Mouse (Mus musculus) lung, adult 2 months (tissue): ENCODE measurements around the gene Olfr1290. TPM values are rescaled to one million over a fixed set of nuclear protein-coding genes. Genes with fewer than 3 reads are reported as not detected.

ENCODE experiments used
- DNase-seq: peaks from one replicate; pipeline ENCODE4 v3.0.0; 2022
- H3K4me1 ChIP-seq: fragments of 200-500 bp; 2 replicates; pipeline ENCODE4 v1.6.1; 2011; ENCODE audit warnings: low read length; ENCODE audit not compliant: control insufficient read depth, insufficient read depth
- H3K4me3 ChIP-seq: fragments of 200-500 bp; replicated peaks from 2 replicates; pipeline ENCODE3; 2011; ENCODE audit warnings: low read depth, mild to moderate bottlenecking, control low read depth, low read length; ENCODE audit errors: extremely low read depth
- CTCF ChIP-seq: fragments of 200-500 bp; IDR thresholded peaks from 2 replicates; pipeline ENCODE4 v1.5.1; 2011; ENCODE audit warnings: mild to moderate bottlenecking, low read length, control low read depth; ENCODE audit not compliant: insufficient read depth
- POLR2A ChIP-seq: fragments of 200-500 bp; IDR thresholded peaks from 2 replicates; pipeline ENCODE4 v1.6.1; 2011; ENCODE audit warnings: low read depth, mild to moderate bottlenecking, control low read depth, low read length, borderline replicate concordance; ENCODE audit errors: extremely low read depth
- WGBS: fragments of 180-500 bp; shearing (Covaris S2); methylation state at CpG from one replicate; pipeline ENCODE4 v1.1.7; 2018; 5-methylcytosine and 5-hydroxymethylcytosine counted together
- polyA plus RNA-seq: library from polyadenylated mRNA; depleted of rRNA; stranded (reverse); fragments of >200 nt; gene quantifications from 2 replicates; pipeline ENCODE4 v1.2.3, GENCODE M21; 2012; rRNA removed

Gene Olfr1290
- not detected in 2 replicates for polyA plus RNA-seq

DNA sequence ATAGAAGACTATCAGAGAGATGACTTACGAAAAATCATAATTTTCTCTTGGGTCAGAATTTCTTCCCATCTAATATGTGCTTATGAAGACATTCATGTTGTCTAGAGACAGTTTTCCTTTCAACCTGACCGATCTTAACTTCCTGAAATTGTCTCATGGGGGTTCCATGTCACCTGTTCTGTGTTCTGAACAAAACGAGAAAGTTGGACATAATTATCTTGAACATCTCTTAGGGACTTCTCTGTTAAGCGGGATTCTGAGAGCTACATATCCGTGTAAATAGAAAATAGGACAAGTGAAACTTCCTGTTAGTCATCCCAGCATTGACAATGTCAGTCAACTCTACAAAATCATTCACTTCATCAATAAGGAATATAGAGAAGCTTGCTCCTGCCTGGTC, at the start of gene Olfr1290:
TSS of gene Olfr1290 (minus strand) at position 101 of the 400 bp plus-strand sequence.
- WGBS = 65% methylated on average over 5 of the region's 5 CpGs
- Histone ChIP-seq H3K4me3 (no peak within 1 kb of the TSS), H3K4me1 (no peaks in the 10 kb centered on the region)
- TF ChIP-seq POLR2A = no peak
- no peak for TF ChIP-seq CTCF
- DNase-seq = no peak

DNA sequence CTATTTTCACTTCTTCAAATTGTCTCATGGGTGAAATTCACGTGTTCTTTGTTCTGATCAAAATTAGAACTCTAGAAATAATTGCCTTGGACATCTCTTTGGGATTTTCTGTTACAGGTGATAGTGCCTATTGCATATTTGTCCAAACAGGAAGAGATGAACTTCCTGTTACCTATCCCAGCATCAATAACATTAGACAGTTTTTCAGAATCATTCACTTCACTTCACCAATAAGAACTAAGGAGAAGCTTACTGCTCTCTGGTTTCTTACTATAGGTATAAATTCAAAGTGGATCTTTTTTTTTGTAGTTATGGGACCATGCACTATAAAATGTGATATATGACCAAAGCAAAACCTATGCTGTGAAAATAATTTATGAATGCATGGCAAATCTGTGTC, 46.6 kb upstream of the Olfr1290 start, which contains the start of gene Olfr1294:
TSS of gene Olfr1294 (minus strand) at position 101 of the 400 bp plus-strand sequence.
- Histone ChIP-seq H3K4me3 (no peak within 1 kb of the TSS), H3K4me1 (no peaks in the 10 kb centered on the region)
- no peak for TF ChIP-seq POLR2A
- TF ChIP-seq CTCF = no peak
- no peak for DNase-seq
- 37% methylated on average over 1 of the region's 1 CpGs for WGBS

- WGBS = 74% methylated on average over 1 of the region's 1 CpGs
- DNase-seq = no peak
- H3K4me1 ChIP-seq = no peaks in the 10 kb centered on the region
- TF ChIP-seq CTCF (no peak), POLR2A (no peak)
- no peak within 1 kb of the TSS for H3K4me3 ChIP-seq
Measured at GRCm38 (mm10) chr2:111524903-111525302, 31.3 kb upstream of the Olfr1290 start, which contains the start of gene Olfr1293-ps. Olfr1293-ps (plus strand) TSS chr2:111525203.

DNA sequence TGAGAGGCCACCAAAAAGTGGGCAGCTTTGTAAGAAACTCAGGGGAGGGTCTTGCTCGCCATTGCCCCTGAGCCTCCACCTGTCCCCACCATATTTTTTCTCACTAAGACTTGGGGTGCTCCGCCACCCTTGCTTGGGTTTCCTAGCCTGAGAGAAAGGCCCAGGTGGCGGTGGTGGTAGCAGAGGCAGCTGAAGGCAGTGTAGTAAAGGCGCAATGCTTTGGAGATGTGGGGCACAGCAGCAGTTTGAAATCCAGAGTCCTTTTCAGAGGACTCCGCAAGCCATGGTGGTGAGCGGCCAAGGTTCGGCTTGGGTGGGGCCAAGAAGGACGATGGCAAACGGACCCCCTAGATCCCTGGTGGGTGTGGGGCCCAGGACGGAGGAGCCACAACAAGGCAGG, 23.8 kb upstream of the Olfr1290 start:
- Histone ChIP-seq H3K4me3 (no peak overlapping the region), H3K4me1 (no peaks in the 10 kb centered on the region)
- no peak for DNase-seq
- TF ChIP-seq POLR2A = no peak
- no peak for TF ChIP-seq CTCF
- WGBS = 90% methylated on average over 10 of the region's 10 CpGs

GRCm38 (mm10) chr2:111496880-111497279, 3.3 kb upstream of the Olfr1290 start, which contains the start of gene Olfr1291-ps1:
Olfr1291-ps1 (plus strand) TSS chr2:111497180.
- H3K4me1 ChIP-seq = no peaks in the 10 kb centered on the region
- TF ChIP-seq POLR2A (no peak), CTCF (no peak)
- WGBS = 86% methylated on average over 3 of the region's 3 CpGs

DNA sequence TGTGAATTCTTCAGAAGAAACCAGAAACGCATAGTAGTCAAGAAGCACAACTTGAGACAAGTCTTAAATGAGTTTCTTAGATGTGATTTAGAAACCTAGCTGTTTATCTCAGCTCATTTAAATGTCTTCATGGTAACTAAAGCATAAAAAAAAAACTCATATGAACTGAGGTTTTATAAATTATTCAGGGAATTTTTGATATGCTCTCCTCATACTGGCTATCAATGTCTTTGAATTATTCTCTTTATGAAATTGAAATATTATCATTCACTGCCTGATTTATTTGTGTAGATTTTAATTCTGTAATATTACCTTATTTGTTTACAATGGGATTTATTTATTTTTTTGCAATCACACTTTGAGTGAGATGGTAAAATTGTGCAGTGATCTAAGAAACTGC, 13.1 kb downstream of the Olfr1290 start, which contains the start of gene Olfr1289:
TSS of gene Olfr1289 (plus strand) at position 301 of the 400 bp plus-strand sequence.
- no peaks in the 10 kb centered on the region for H3K4me1 ChIP-seq
- WGBS = 60% methylated on average over 1 of the region's 1 CpGs
- TF ChIP-seq POLR2A = no peak
- no peak for TF ChIP-seq CTCF
- H3K4me3 ChIP-seq = no peak within 1 kb of the TSS
- DNase-seq = no peak

More at GRCm38 (mm10) chr2:111496880-111497279, 3.3 kb upstream of the Olfr1290 start, which contains the start of gene Olfr1291-ps1:
- DNase-seq = no peak
- H3K4me3 ChIP-seq = no peak within 1 kb of the TSS

DNA sequence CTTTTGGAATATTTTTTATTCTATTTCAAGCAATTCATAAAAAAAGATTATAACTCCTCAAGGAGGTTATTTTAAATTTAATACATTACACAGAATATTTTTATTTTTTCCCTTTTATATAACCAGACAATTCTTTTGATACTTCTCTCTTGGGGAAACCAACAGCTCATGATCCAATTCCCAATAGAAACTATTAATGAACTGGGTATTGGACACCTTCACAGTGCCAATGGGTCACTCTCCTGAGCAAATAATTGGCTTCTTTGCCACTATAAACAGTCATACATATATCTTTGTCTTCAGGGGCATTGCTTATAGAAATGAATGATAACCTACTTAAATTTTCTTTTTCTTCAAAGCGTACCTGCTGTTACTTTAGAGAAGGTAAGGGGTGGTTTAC, 19.8 kb downstream of the Olfr1290 start, which contains the start of gene Olfr1288:
TSS of gene Olfr1288 (plus strand) at position 301 of the 400 bp plus-strand sequence.
- no peak within 1 kb of the TSS for H3K4me3 ChIP-seq
- DNase-seq = no peak
- WGBS = 81% methylated on average over 1 of the region's 1 CpGs

DNA sequence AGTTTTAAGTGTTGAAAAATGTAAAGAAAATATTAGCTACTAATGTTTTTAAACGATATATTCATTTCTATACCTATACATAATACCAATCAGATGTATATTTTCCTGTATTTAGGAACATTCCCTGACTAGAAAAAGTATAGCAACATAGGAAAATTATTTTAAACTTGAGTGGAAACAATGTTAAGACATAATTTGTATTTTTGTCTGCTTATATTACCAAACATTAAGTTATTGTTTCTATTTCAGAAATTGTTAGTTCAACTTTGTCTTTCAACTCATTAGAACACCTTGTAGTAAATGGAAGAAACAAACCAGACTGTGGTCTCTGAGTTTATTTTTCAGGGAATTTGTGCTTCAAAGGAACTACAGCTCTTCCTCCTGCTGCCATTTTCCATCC, 44.8 kb downstream of the Olfr1290 start, which contains the start of gene Olfr1287:
TSS of gene Olfr1287 (plus strand) at position 301 of the 400 bp plus-strand sequence.
- Histone ChIP-seq H3K4me1 (no peaks in the 10 kb centered on the region), H3K4me3 (no peak within 1 kb of the TSS)
- TF ChIP-seq CTCF = no peak
- no peak for TF ChIP-seq POLR2A
- no peak for DNase-seq
- WGBS = 57% methylated on average over 1 of the region's 1 CpGs

More for the DNA sequence above, 19.8 kb downstream of the Olfr1290 start, which contains the start of gene Olfr1288:
- no peak for TF ChIP-seq CTCF
- TF ChIP-seq POLR2A = no peak
- no peaks in the 10 kb centered on the region for H3K4me1 ChIP-seq

Other genes with a start within 250 kb of the Olfr1290 start
- gene Olfr1276, start 239.3 kb downstream of the Olfr1290 start, polyA plus RNA-seq = not detected in 2 replicates
- not detected in 2 replicates for gene Olfr1277, start 219.7 kb downstream of the Olfr1290 start, polyA plus RNA-seq
- gene Olfr1278, start 203.7 kb downstream of the Olfr1290 start, polyA plus RNA-seq = not detected in 2 replicates
- not detected in 2 replicates for gene Olfr1279, start 193.2 kb downstream of the Olfr1290 start, polyA plus RNA-seq
- not detected in 2 replicates for gene Olfr1280, start 179.8 kb downstream of the Olfr1290 start, polyA plus RNA-seq
- gene Olfr1281, start 167.3 kb downstream of the Olfr1290 start, polyA plus RNA-seq = not detected in 2 replicates
- not detected in 2 replicates for gene Olfr1282, start 157.8 kb downstream of the Olfr1290 start, polyA plus RNA-seq
- gene Olfr1283, start 127.0 kb downstream of the Olfr1290 start, polyA plus RNA-seq = not detected in 2 replicates
- not detected in 2 replicates for gene Olfr1284, start 118.3 kb downstream of the Olfr1290 start, polyA plus RNA-seq
- not detected in 2 replicates for gene Olfr1286, start 70.7 kb downstream of the Olfr1290 start, polyA plus RNA-seq
- gene Olfr1287, start 44.7 kb downstream of the Olfr1290 start, polyA plus RNA-seq = not detected in 2 replicates
- gene Olfr1288, start 19.7 kb downstream of the Olfr1290 start, polyA plus RNA-seq = not detected in 2 replicates
- not detected in 2 replicates for gene Olfr1289, start 13.0 kb downstream of the Olfr1290 start, polyA plus RNA-seq
- not detected in 2 replicates for gene Olfr1291-ps1, start 3.4 kb upstream of the Olfr1290 start, polyA plus RNA-seq
- not detected in 2 replicates for gene Olfr1293-ps, start 31.4 kb upstream of the Olfr1290 start, polyA plus RNA-seq
- gene Olfr1294, start 46.5 kb upstream of the Olfr1290 start, polyA plus RNA-seq = not detected in 2 replicates
- not detected in 2 replicates for gene Olfr1295, start 75.9 kb upstream of the Olfr1290 start, polyA plus RNA-seq
- gene Olfr1297, start 132.7 kb upstream of the Olfr1290 start, polyA plus RNA-seq = not detected in 2 replicates
- gene Olfr1298, start 155.4 kb upstream of the Olfr1290 start, polyA plus RNA-seq = not detected in 2 replicates
- not detected in 2 replicates for gene Olfr1299, start 167.6 kb upstream of the Olfr1290 start, polyA plus RNA-seq